Mouse (Mus musculus): Measurements from ENCODE around the gene St3gal3. TPM values are rescaled to one million over a fixed set of nuclear protein-coding genes. Genes with fewer than 3 reads are reported as not detected.

St3gal3 gene
- total RNA-seq, 1 experiment from 2014 or later = 4.7 TPM

GRCm38 (mm10) chr4:118001355-118001754 lies 133.4 kb downstream of the St3gal3 start:
- ATAC-seq (replicated peaks; ENCODE audit: insufficient number of reproducible peaks, low FRiP score, low TSS enrichment, poor library complexity, severe bottlenecking) = no peak

- no peak for ATAC-seq (replicated peaks; ENCODE audit: insufficient number of reproducible peaks, low FRiP score, low TSS enrichment, poor library complexity, severe bottlenecking)
These were observed 134.0 kb downstream of the St3gal3 start for GRCm38 (mm10) chr4:118000605-118001208.

- no peak for ATAC-seq (replicated peaks; ENCODE audit: insufficient number of reproducible peaks, low FRiP score, low TSS enrichment, poor library complexity, severe bottlenecking)
These were observed 134.8 kb downstream of the St3gal3 start for GRCm38 (mm10) chr4:117999951-118000350.

GRCm38 (mm10) chr4:117997381-117998269 lies 137.1 kb downstream of the St3gal3 start:
- ATAC-seq (replicated peaks; ENCODE audit: insufficient number of reproducible peaks, low FRiP score, low TSS enrichment, poor library complexity, severe bottlenecking) = no peak

GRCm38 (mm10) chr4:117996701-117997100 lies 138.0 kb downstream of the St3gal3 start:
- ATAC-seq (replicated peaks; ENCODE audit: insufficient number of reproducible peaks, low FRiP score, low TSS enrichment, poor library complexity, severe bottlenecking) = no peak

- ATAC-seq (replicated peaks; ENCODE audit: insufficient number of reproducible peaks, low FRiP score, low TSS enrichment, poor library complexity, severe bottlenecking) = no peak
These were observed 139.3 kb downstream of the St3gal3 start for GRCm38 (mm10) chr4:117995461-117995860.

GRCm38 (mm10) chr4:117993421-117993820 lies 141.3 kb downstream of the St3gal3 start:
- ATAC-seq (replicated peaks; ENCODE audit: insufficient number of reproducible peaks, low FRiP score, low TSS enrichment, poor library complexity, severe bottlenecking) = no peak

GRCm38 (mm10) chr4:117992872-117993271 lies 141.8 kb downstream of the St3gal3 start:
- no peak for ATAC-seq (replicated peaks; ENCODE audit: insufficient number of reproducible peaks, low FRiP score, low TSS enrichment, poor library complexity, severe bottlenecking)

GRCm38 (mm10) chr4:117992036-117992435 lies 142.7 kb downstream of the St3gal3 start:
- ATAC-seq (replicated peaks; ENCODE audit: insufficient number of reproducible peaks, low FRiP score, low TSS enrichment, poor library complexity, severe bottlenecking) = no peak

GRCm38 (mm10) chr4:117991055-117991627 lies 143.6 kb downstream of the St3gal3 start:
- ATAC-seq (replicated peaks; ENCODE audit: insufficient number of reproducible peaks, low FRiP score, low TSS enrichment, poor library complexity, severe bottlenecking) = no peak

- ATAC-seq (replicated peaks; ENCODE audit: insufficient number of reproducible peaks, low FRiP score, low TSS enrichment, poor library complexity, severe bottlenecking) = no peak
These were observed 144.1 kb downstream of the St3gal3 start for GRCm38 (mm10) chr4:117990571-117990970.

GRCm38 (mm10) chr4:117989801-117990200 lies 144.9 kb downstream of the St3gal3 start:
- ATAC-seq (replicated peaks; ENCODE audit: insufficient number of reproducible peaks, low FRiP score, low TSS enrichment, poor library complexity, severe bottlenecking) = no peak

- no peak for ATAC-seq (replicated peaks; ENCODE audit: insufficient number of reproducible peaks, low FRiP score, low TSS enrichment, poor library complexity, severe bottlenecking)
These were observed 147.9 kb downstream of the St3gal3 start for GRCm38 (mm10) chr4:117986766-117987165.

GRCm38 (mm10) chr4:117984993-117985587 lies 149.6 kb downstream of the St3gal3 start:
- no peak for ATAC-seq (replicated peaks; ENCODE audit: insufficient number of reproducible peaks, low FRiP score, low TSS enrichment, poor library complexity, severe bottlenecking)

- no peak for ATAC-seq (replicated peaks; ENCODE audit: insufficient number of reproducible peaks, low FRiP score, low TSS enrichment, poor library complexity, severe bottlenecking)
These were observed 150.5 kb downstream of the St3gal3 start for GRCm38 (mm10) chr4:117984206-117984605.

GRCm38 (mm10) chr4:117982706-117983105 lies 152.0 kb downstream of the St3gal3 start:
- no peak for ATAC-seq (replicated peaks; ENCODE audit: insufficient number of reproducible peaks, low FRiP score, low TSS enrichment, poor library complexity, severe bottlenecking)

- ATAC-seq (replicated peaks; ENCODE audit: insufficient number of reproducible peaks, low FRiP score, low TSS enrichment, poor library complexity, severe bottlenecking) = no peak
These were observed 153.2 kb downstream of the St3gal3 start for GRCm38 (mm10) chr4:117981518-117981917.

GRCm38 (mm10) chr4:117980161-117980560 lies 154.6 kb downstream of the St3gal3 start:
- ATAC-seq (replicated peaks; ENCODE audit: insufficient number of reproducible peaks, low FRiP score, low TSS enrichment, poor library complexity, severe bottlenecking) = no peak

GRCm38 (mm10) chr4:117979181-117979580 lies 155.5 kb downstream of the St3gal3 start:
- no peak for ATAC-seq (replicated peaks; ENCODE audit: insufficient number of reproducible peaks, low FRiP score, low TSS enrichment, poor library complexity, severe bottlenecking)

All from monocyte, adult 5-6 weeks (primary cell).